Mouse (Mus musculus) cerebellum, postnatal 4 days (tissue): ENCODE data around the gene Elovl5.
"Not testable (repeated sequence)": the region's sequence is repeated elsewhere in the genome, so short reads cannot be mapped to it uniquely, and the experiment has no call there.

Experiments used
- DNase-seq, 2 experiments: peaks; one replicate each; pipeline ENCODE4 v3.0.0; 2022; ENCODE audit warnings: low spot score in 2 of 2, mixed read lengths in 1 of 2

Gene Elovl5

DNA sequence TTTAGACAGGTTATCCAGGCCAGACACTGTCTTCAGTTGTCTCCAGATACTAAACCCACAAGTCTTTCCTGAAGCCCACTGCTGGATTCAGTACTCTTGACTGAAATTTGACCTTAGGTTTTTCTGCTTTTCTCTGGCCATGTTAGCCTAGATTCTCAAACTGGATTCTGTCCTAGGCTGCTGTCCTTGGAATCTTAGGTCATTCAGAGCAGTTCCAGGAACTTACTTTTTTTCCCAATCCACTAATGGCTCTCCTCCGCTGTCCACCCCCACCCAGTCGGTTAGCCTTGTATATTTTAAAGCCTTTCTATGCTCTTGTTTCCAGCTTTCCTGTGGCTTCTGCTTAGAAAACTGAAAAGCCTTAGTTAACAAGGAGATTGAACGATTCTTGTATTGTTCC, 37.8 kb downstream of the Elovl5 start:
- DNase-seq = no peak

- no peak for DNase-seq
Observed at GRCm38 (mm10) chr9:77955511-77955910, 38.3 kb downstream of the Elovl5 start.

GRCm38 (mm10) chr9:77955964-77956363, 38.8 kb downstream of the Elovl5 start:
- no peak for DNase-seq

GRCm38 (mm10) chr9:77958327-77958726, 41.2 kb downstream of the Elovl5 start:
- DNase-seq = no peak

DNA sequence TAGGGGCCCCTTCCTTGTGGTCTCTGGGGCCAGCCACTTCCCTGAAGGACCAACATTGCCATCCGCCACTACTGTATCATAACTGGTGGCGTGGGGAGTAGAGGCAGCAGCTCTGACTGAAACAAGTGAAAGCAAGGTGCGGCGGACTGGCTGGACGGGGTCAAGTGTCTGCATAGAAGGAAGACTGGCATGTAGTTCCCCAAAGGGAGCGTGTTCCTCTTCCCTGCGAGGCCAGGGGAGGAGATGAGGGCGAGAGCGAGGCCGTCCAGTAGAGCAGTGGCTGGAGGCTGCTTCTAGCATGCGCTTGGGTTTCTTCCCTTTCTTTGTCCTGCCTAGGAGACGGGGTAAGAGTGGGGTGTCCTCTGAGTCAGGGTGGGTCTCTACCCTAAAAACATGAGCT, 42.6 kb downstream of the Elovl5 start:
- DNase-seq = no peak

GRCm38 (mm10) chr9:77961350-77961749, 44.2 kb downstream of the Elovl5 start:
- DNase-seq = no peak

GRCm38 (mm10) chr9:77964084-77964483, 46.9 kb downstream of the Elovl5 start:
- no peak for DNase-seq

- DNase-seq = no peak
Observed at GRCm38 (mm10) chr9:77965287-77965686, 48.1 kb downstream of the Elovl5 start.

DNA sequence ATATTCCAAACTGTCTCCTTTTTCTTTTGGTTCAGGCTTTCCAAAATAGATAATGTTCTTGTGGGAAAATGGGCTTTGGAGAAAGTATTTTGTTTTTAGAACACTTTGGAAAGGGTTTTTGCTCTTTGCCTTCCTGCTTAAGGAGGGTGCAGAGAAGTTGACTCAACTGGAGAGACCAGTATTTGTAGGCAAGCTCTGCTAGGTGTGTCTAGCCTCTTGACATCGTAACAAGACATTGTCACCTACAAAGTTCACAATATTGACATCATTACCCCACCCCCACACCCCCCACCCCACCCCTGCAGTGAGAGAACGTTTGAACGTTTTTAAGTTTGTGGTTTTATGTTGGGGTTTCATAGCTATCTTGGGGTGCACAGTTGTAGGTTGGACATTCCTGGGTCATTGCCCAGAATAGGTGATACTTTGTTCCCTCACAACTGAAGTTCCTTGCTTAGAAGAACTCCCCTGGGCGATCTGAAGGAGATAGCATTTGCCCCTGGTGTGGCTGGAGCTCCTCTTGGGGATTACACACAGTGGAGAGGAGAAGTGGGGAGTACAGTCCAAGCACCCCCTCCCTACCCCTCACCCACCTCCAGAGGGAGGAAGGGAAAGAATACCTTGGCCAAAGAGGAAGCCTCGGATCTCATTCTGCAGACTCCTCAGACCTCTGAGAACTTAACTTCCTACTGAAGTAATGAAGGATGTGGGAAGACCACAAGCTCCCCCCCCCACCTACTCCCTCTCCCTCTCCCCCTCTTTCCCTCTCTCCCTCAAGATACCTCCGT, 48.8 kb downstream of the Elovl5 start:
- no peak for DNase-seq

DNA sequence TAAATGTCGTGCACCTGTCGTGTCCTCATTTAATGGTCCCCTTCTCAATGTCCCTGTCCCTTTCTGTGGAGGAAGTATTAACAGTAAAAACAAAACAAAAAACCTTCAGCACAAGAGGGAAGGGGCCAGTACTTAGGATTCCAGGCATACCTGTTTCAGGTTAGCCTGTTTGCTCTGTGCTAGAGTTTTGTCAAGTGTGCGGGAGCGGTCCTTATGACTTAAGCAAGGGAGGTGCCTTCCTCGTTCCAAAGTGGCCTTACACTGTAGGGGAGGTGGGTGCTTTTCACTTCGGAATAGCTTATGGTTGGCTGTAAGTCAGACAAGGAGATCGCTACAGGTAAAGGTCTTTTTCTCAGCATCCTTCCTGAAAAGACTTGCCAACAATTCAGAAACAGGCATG, 49.7 kb downstream of the Elovl5 start:
- no peak for DNase-seq

GRCm38 (mm10) chr9:77967584-77968163, 50.5 kb downstream of the Elovl5 start:
- DNase-seq = no peak

DNA sequence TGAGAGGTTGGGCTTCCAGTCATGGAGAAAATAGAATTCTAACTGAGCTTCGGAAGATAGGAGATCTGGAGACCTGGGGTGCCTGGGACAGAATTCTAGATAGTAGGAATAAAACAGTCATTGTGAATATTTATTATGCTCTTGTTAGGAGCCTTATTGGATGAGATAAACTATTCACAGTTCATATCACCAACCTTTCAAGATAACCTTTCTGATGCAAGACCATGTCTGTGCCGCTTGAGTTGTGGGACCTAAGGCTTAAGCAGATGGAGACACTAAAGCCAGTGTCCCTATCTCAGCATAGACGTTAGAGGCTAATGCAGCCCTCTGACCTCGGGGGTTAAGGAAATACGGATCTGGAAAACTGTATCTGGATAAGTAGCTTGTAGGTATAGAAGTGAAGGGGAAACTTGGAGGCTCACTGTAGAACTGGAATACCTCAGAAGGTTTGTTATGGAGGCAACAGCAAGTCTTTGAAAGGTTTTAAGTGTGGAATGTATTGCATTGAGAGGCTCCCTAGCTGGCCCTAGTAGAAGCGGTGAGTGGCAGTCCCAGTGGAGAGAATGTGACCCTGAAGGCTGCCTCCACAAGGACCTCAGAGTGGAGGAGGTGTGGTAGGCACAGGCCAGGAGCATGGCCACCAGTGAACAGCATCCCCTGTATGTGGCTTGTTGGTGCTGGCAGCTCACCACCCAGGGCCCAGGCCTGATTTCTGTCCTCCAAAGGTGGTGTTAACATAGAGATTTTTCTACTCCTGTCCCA, 52.2 kb downstream of the Elovl5 start:
- DNase-seq = no peak

GRCm38 (mm10) chr9:77979000-77979399, 61.8 kb downstream of the Elovl5 start:
- no peak for DNase-seq

DNA sequence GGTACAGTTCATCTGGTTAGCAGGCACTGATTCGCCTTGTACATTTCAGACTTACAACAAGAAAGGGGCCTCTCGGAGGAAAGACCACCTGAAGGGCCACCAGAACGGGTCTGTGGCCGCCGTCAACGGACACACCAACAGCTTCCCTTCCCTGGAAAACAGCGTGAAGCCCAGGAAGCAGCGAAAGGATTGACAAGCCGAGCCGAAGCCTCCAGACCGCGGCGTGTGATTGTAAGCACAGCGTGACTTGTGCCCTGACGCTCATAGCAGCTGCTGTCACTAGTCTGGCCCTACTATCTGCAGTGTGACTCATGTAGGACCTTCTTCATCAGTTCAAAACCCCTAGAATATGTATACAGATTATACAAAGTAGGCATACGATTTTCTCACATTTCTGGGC, 65.5 kb downstream of the Elovl5 start:
- no peak for DNase-seq

GRCm38 (mm10) chr9:77983521-77983920, 66.4 kb downstream of the Elovl5 start:
- no peak for DNase-seq

DNA sequence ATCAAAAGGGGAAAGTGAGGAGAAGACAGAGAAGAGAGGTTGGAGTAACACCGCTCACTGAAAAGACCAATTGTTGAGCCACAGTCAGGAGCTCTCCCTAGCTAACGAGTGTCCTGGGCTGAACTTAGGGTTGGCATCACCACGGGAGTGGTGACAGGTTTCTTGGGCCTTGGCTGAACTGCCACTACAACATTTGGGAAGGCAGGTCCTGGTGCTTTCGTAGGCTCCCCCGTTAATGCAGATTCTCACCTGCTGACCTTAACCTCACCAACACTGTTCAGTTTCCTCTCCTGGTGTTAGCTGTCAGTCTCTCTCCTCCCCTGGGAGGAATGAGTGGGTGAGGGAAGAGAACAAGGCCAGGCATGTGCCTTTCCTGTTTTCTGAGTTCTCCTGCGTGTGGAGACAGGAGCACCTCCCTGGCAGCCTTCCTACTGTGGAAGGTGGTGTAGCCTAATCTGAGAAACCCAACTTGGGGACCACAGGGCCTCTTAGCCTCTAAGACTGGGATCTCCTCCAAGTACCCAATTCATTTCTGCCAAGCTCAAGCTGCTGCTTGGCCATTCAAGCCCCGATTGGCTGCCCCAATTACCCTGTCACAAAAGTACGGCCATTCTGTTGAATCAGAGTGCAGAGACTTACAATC, 69.1 kb downstream of the Elovl5 start:
- DNase-seq = no peak

GRCm38 (mm10) chr9:77989626-77990025, 72.5 kb downstream of the Elovl5 start:
- no peak for DNase-seq

GRCm38 (mm10) chr9:77990278-77990677, 73.1 kb downstream of the Elovl5 start:
- DNase-seq = no peak

DNA sequence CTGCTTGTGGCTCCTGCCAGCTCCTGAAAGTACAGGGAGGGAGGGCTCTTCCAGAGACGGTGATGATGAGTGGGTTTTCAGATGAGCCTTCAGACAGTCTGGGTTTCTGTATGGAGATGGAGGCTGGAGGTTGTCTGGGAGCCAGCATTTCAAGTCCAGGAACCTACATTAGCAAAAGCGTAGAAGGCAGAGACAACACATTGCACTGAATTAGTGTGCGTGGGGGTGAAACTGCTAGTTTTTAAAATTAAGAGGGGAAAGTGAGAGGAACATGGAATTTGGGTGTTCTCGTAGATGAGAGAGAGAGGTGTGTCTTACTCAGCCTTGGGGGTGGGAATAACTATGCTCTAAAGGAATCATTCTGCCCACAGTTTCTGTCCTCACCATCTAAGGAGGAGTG, 74.5 kb downstream of the Elovl5 start:
- no peak for DNase-seq

GRCm38 (mm10) chr9:77992276-77992675, 75.1 kb downstream of the Elovl5 start:
- DNase-seq = no peak

GRCm38 (mm10) chr9:77993101-77993500, 75.9 kb downstream of the Elovl5 start:
- DNase-seq = no peak

GRCm38 (mm10) chr9:77993538-77994255, 76.5 kb downstream of the Elovl5 start:
- DNase-seq = not testable (repeated sequence)
